Mouse (Mus musculus) stomach, embryonic 15.5 days (tissue): ENCODE data around the gene Tmem139. TPM values are rescaled to one million over a fixed set of nuclear protein-coding genes. Genes with fewer than 3 reads are reported as not detected.

ENCODE experiments used
- ATAC-seq: fragments of 200-750 bp; cut with Nextera tagmentation; 2 replicates; pipeline ENCODE4 v1.8.0; 2017; ENCODE audit warnings: low read depth, moderate number of reproducible peaks, moderate TSS enrichment; ENCODE audit not compliant: insufficient read depth, low FRiP score
- H3K27ac ChIP-seq: fragments of 300-500 bp; sonication (generic); 2 replicates; pipeline ENCODE4 v1.5.1; 2015; ENCODE audit warnings: mild to moderate bottlenecking, inconsistent platforms
- H3K27me3 ChIP-seq: fragments of 300-500 bp; sonication (generic); replicated peaks from 2 replicates; pipeline ENCODE4 v1.6.1; 2015; ENCODE audit warnings: inconsistent platforms
- H3K36me3 ChIP-seq: fragments of 300-500 bp; sonication (generic); 2 replicates; pipeline ENCODE4 v1.6.1; 2015; ENCODE audit warnings: inconsistent platforms
- H3K4me1 ChIP-seq: fragments of 300-500 bp; sonication (generic); 2 replicates; pipeline ENCODE4 v1.6.1; 2015; ENCODE audit warnings: inconsistent platforms
- H3K4me2 ChIP-seq: fragments of 300-500 bp; sonication (generic); 2 replicates; pipeline ENCODE4 v1.6.1; 2015; ENCODE audit warnings: mild to moderate bottlenecking, inconsistent platforms
- H3K4me3 ChIP-seq: fragments of 300-500 bp; sonication (generic); replicated peaks from 2 replicates; pipeline ENCODE4 v1.5.1; 2015; ENCODE audit warnings: inconsistent platforms
- H3K9ac ChIP-seq: fragments of 300-500 bp; sonication (generic); 2 replicates; pipeline ENCODE4 v1.6.1; 2015; ENCODE audit warnings: inconsistent platforms
- H3K9me3 ChIP-seq: fragments of 300-500 bp; sonication (generic); 2 replicates; pipeline ENCODE4 v1.6.1; 2016; ENCODE audit warnings: inconsistent platforms
- WGBS: fragments of 180-500 bp; shearing (Covaris S2); methylation state at CpG from one replicate; pipeline ENCODE4 v1.1.7; 2015; 5-methylcytosine and 5-hydroxymethylcytosine counted together
- polyA plus RNA-seq: library from polyadenylated mRNA; unstranded; fragments of >200 nt; fragmentation: Nextera tagmentation; extraction: Ambion mirVana; gene quantifications from 2 replicates; pipeline ENCODE4 v1.2.1, GENCODE M21; 2015

Tmem139 gene
- polyA plus RNA-seq, 1 experiment from 2014 or later: 4.8 TPM

DNA sequence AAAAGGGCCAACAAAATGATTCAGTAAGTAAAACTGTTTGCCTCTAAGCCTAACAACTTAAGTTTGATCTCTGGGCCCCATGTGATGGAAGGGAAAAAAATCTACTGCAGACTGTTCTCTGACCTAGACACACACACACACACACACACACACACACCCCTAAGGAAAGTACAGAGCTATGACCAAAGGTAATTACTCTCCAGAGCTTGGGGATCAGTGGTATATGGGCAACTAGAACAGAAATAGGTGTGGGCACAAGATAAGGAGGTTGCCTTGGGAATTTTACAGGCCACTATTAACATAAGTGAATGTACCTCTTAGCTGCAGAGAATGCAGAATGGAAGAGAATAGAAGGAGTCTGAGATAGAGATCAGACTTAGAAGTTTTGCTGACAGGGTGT is 25.8 kb downstream of the Tmem139 start:
- no peak overlapping the region for H3K4me3 ChIP-seq
- H3K27me3 ChIP-seq: no peaks in the 10 kb centered on the region
- no peaks in the 10 kb centered on the region for H3K36me3 ChIP-seq
- H3K4me1 ChIP-seq: no peaks in the 10 kb centered on the region
- no peaks in the 10 kb centered on the region for H3K9me3 ChIP-seq
- no peak overlapping the region for H3K9ac ChIP-seq
- no peak overlapping the region for H3K4me2 ChIP-seq
- no peak overlapping the region for H3K27ac ChIP-seq
- ATAC-seq: no peak

DNA sequence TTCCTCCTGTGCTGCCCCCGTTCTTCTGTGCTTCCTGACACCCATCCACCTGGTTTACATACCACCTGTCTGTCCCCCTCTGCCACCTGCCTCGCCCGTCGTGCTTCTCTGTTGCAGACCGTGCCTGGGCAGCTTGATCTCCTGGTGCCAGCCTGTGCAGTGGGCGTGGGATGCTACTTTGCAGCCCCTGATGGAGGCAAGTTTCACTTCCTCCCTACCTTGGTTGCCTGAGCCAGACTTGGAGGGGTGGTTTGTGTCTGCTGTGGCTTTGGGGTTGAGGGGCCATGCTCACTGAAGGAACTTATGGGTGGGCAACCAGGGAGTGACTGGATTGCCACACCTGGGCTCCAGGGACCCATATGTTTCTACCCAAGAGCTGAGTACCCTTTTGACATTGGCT is 31.6 kb downstream of the Tmem139 start:
- no peak overlapping the region for H3K9ac ChIP-seq
- H3K36me3 ChIP-seq: no peaks in the 10 kb centered on the region
- H3K4me1 ChIP-seq: no peaks in the 10 kb centered on the region
- H3K27ac ChIP-seq: no peak overlapping the region
- WGBS: 82% methylated on average over 6 of the region's 6 CpGs
- no peaks in the 10 kb centered on the region for H3K27me3 ChIP-seq
- H3K4me3 ChIP-seq: no peak overlapping the region
- no peak for ATAC-seq
- H3K4me2 ChIP-seq: no peak overlapping the region
- no peaks in the 10 kb centered on the region for H3K9me3 ChIP-seq

DNA sequence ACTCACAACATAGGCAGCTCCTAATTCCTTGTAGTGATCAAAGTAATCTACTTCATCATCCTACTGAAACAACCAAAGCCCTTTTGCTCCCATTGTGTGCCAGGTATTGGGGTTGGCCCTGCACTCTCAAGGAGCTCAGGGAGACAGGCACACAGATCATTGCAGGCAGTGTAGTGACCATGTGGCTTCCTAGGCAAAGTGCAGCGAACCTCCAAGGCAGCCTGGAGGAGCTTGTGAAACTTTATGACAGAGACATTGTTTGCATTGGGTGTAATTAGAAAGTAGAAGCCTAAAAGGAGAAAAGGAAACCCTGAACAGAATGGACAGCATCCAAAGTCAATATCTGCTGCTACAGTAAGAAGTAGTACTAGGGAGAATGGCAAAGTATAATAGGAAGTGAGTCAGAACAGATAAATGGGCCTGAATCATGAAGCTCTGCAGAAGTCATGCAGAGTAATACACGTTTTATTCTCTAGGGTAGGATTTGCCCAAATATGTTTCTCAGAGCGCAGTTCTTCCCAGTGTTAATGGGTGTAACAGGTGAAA is 33.9 kb downstream of the Tmem139 start:
- no peaks in the 10 kb centered on the region for H3K9me3 ChIP-seq
- no peak overlapping the region for H3K4me2 ChIP-seq
- no peak for ATAC-seq
- no peak overlapping the region for H3K27ac ChIP-seq
- H3K4me3 ChIP-seq: no peak overlapping the region
- no peak overlapping the region for H3K9ac ChIP-seq
- no peaks in the 10 kb centered on the region for H3K4me1 ChIP-seq
- no peaks in the 10 kb centered on the region for H3K27me3 ChIP-seq
- H3K36me3 ChIP-seq: no peaks in the 10 kb centered on the region
- WGBS: 60% methylated on average over 3 of the region's 3 CpGs

GRCm38 (mm10) chr6:42299362-42299761 is 37.6 kb downstream of the Tmem139 start:
- Histone ChIP-seq H3K27me3 (no peaks in the 10 kb centered on the region), H3K27ac (no peak overlapping the region), H3K9ac (no peak overlapping the region), H3K9me3 (no peaks in the 10 kb centered on the region), H3K4me1 (no peaks in the 10 kb centered on the region), H3K4me3 (no peak overlapping the region), H3K36me3 (no peaks in the 10 kb centered on the region), H3K4me2 (no peak overlapping the region)
- 74% methylated on average over 5 of the region's 5 CpGs for WGBS
- ATAC-seq: no peak

DNA sequence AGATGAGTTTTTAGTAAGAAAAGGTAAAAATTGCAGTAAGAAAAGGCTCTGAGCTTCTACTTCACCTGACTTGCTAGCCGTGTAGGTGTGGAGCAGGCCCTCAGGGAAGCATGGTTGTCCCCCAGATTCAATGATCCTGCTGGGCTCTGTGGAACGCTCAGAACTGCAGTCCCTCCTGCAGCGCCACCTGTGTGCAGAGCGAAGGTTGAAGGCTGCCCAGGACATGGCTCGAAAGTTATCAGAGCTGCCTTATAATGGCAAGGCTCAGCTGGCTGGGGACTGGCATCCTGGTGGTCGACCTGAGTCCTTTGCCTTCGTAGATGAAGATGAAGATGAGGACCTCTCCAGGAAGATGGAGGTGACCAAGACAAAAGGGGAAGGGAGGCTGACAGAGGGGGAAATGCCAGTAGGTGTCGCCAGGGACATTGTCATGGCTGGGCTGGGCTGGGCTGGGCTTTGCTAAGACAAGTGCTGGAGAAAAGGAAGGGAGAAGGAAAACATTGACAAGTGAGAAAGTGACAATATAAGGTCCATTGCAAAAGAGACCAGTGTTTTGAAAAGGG is 48.1 kb downstream of the Tmem139 start:
- no peak for ATAC-seq
- H3K36me3 ChIP-seq: no peaks in the 10 kb centered on the region

DNA sequence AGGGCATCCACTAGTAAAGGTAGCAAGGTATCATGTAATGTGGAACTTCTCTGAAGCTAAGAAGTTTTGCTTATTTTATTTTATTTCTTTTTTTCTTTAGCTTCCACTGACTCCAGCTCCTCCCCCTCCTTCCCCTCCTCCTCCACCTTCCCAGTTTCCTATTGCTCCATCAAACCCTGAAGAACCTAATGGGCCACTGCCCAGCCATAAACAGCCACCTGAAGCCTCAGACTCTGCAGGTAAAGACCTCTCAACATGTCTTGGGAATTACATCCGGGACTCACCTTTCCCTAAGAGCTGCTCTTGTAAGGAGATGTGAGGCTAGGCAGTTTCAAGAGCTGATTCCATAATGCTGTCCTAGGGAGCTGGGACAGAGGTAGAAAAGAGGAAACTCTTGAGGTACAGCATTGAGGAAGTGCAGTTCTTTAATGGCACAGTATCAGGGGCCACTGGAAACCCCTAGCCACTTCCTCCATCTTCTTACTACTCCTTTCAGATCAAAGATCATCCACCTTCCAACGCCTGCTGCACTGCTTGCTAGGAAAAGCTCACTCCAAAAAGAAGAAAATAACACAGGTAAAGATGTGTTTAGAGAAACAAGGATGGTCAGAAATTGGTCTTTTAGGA is 48.8 kb downstream of the Tmem139 start:
- no peaks in the 10 kb centered on the region for H3K4me1 ChIP-seq
- ATAC-seq: no peak
- 77% methylated on average over 2 of the region's 2 CpGs for WGBS
- no peaks in the 10 kb centered on the region for H3K36me3 ChIP-seq
- no peak overlapping the region for H3K4me2 ChIP-seq
- no peak overlapping the region for H3K27ac ChIP-seq
- no peak overlapping the region for H3K4me3 ChIP-seq
- H3K27me3 ChIP-seq: no peaks in the 10 kb centered on the region
- no peak overlapping the region for H3K9ac ChIP-seq
- no peaks in the 10 kb centered on the region for H3K9me3 ChIP-seq

More for the DNA sequence above, 48.1 kb downstream of the Tmem139 start:
- Histone ChIP-seq H3K4me1 (no peaks in the 10 kb centered on the region), H3K27me3 (no peaks in the 10 kb centered on the region), H3K27ac (no peak overlapping the region), H3K9me3 (no peaks in the 10 kb centered on the region), H3K4me2 (no peak overlapping the region), H3K9ac (no peak overlapping the region), H3K4me3 (no peak overlapping the region)
- 43% methylated on average over 8 of the region's 8 CpGs for WGBS

Other genes starting within 250 kb of the Tmem139 start
- gene Sva, start 223.6 kb upstream of the Tmem139 start, polyA plus RNA-seq: not detected in 2 replicates
- not detected in 2 replicates for gene Tas2r139, start 121.0 kb upstream of the Tmem139 start, polyA plus RNA-seq
- gene Tas2r144, start 46.6 kb upstream of the Tmem139 start, polyA plus RNA-seq: not detected in 2 replicates
- 19.1 and 23.0 TPM in 2 replicates for gene Gstk1, start 16.0 kb upstream of the Tmem139 start, polyA plus RNA-seq
- gene Casp2, start 3.0 kb downstream of the Tmem139 start, polyA plus RNA-seq: 48.4 and 49.8 TPM in 2 replicates
- gene Clcn1, start 24.7 kb downstream of the Tmem139 start, polyA plus RNA-seq: 0.08 and 0.12 TPM in 2 replicates
- gene Fam131b, start 62.7 kb downstream of the Tmem139 start, polyA plus RNA-seq: 0.22 and 0.23 TPM in 2 replicates
- 96.9 and 105 TPM in 2 replicates for gene Zyx, start 87.7 kb downstream of the Tmem139 start, polyA plus RNA-seq
- 16.3 and 16.9 TPM in 2 replicates for gene Epha1, start 111.3 kb downstream of the Tmem139 start, polyA plus RNA-seq
- gene Tas2r143, start 138.3 kb downstream of the Tmem139 start, polyA plus RNA-seq: not detected in 2 replicates
- not detected in 2 replicates for gene Tas2r135, start 143.5 kb downstream of the Tmem139 start, polyA plus RNA-seq
- not detected in 2 replicates for gene Tas2r126, start 172.6 kb downstream of the Tmem139 start, polyA plus RNA-seq
- gene Olfr458, start 203.2 kb downstream of the Tmem139 start, polyA plus RNA-seq: not detected in 2 replicates
- gene Olfr457, start 214.4 kb downstream of the Tmem139 start, polyA plus RNA-seq: not detected in 2 replicates
- gene Olfr456, start 225.2 kb downstream of the Tmem139 start, polyA plus RNA-seq: not detected in 2 replicates